Mouse (Mus musculus) myocyte (in vitro differentiated cells): ENCODE results near the gene Rin3.

Experiments used
- CEBPB ChIP-seq: IDR thresholded peaks from 2 replicates; pipeline ENCODE4 v1.6.1; 2011; ENCODE audit warnings: mild to moderate bottlenecking, moderate library complexity; ENCODE audit not compliant: poor library complexity, insufficient read depth, severe bottlenecking
- E2F4 ChIP-seq: IDR thresholded peaks from one replicate; pipeline ENCODE4 v1.6.1; 2011; ENCODE audit warnings: mild to moderate bottlenecking, control low read depth, moderate library complexity; ENCODE audit not compliant: insufficient read depth
- MAX ChIP-seq: IDR thresholded peaks from one replicate; pipeline ENCODE4 v1.6.1; 2011; ENCODE audit warnings: low read depth, mild to moderate bottlenecking, control low read depth
- MYOG ChIP-seq, 3 experiments: IDR thresholded peaks; one replicate each; pipeline ENCODE4 v1.6.1; 2011; ENCODE audit warnings: control low read depth in 2 of 3, low read depth in 2 of 3, mild to moderate bottlenecking in 2 of 3; ENCODE audit not compliant: insufficient read length in 2 of 3, control insufficient read depth in 1 of 3, insufficient read depth in 1 of 3
- POLR2A ChIP-seq: IDR thresholded peaks from one replicate; pipeline ENCODE4 v1.6.1; 2011; ENCODE audit warnings: low read depth, mild to moderate bottlenecking, control low read depth, moderate library complexity; ENCODE audit not compliant: insufficient read length
- POLR2AphosphoS2 ChIP-seq: IDR thresholded peaks from one replicate; pipeline ENCODE4 v1.6.1; 2011; ENCODE audit warnings: low read depth, control low read depth; ENCODE audit not compliant: insufficient read length
- SRF ChIP-seq: IDR thresholded peaks from one replicate; pipeline ENCODE4 v1.6.1; 2011; ENCODE audit warnings: low read depth; ENCODE audit not compliant: control insufficient read depth, insufficient read length
- TCF12 ChIP-seq: IDR thresholded peaks from one replicate; pipeline ENCODE4 v1.6.1; 2011; ENCODE audit warnings: mild to moderate bottlenecking, control low read depth; ENCODE audit not compliant: poor library complexity, insufficient read depth, severe bottlenecking
- USF1 ChIP-seq: IDR thresholded peaks from one replicate; pipeline ENCODE4 v1.6.1; 2011; ENCODE audit warnings: low read depth, mild to moderate bottlenecking, control low read depth, moderate library complexity

DNA sequence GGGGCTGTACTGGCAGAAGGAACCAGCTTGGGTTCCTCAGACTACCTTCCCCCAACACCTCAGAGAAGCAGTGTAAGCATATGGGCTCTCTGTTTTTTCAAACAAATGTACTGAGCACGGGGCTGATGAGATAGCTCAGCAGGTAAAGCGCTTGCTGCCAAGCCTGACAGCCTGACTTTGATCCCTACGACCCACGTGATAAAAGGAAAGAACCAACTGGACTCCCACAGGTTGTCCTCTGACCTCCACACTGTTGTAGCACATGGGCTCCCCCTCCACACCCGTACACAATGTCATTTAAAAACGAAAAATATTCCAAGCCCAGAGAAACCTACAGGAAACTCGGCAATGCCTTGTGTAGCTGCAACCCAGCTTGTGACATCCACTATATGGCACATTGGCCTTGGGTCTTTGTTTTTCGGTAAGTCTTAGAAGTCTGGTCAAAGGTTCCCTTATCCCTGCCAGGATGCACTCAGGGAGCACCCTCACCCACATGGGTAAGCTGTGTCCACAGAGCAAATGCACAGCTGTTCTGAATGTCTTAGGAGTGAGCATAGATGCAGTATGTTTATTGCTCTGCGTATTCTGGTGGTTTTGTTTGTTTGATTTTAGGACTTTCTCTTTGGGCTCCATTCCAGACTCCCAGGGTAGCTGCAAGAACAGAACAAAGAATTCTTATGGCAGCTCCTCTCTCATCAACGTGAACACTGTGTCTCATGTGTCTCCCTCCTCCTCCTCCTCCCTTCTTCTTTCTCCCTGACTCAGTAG, 22.4 kb downstream of the Rin3 start:
- no peak for TF ChIP-seq MAX
- TF ChIP-seq POLR2A = no peak
- no peak for TF ChIP-seq TCF12
- no peak for TF ChIP-seq SRF
- no peak for TF ChIP-seq E2F4
- TF ChIP-seq CEBPB = no peak
- no peak for TF ChIP-seq POLR2AphosphoS2
- no peak for TF ChIP-seq USF1
- TF ChIP-seq MYOG (IDR thresholded peaks at IDR 0.05; ENCODE audit: control insufficient read depth in 1 of 3, insufficient read depth in 1 of 3, insufficient read length in 2 of 3, low read depth in 2 of 3) = peak in 1 of 3 experiments; percentile 36
